Mouse (Mus musculus): ENCODE data around the gene Syt15.
A peak's percentile ranks its signal among the peaks of the same experiment; 100 is the strongest.

The Syt15 gene

GRCm38 (mm10) chr14:34219295-34219694, at the start of gene Syt15:
Gene Syt15 (plus strand): TSS chr14:34219595.
- DNase-seq (ENCODE audit: low spot score), result no peak

GRCm38 (mm10) chr14:34171107-34171506, 48.3 kb upstream of the Syt15 start:
- DNase-seq (ENCODE audit: low spot score), result no peak

- no peak for DNase-seq (ENCODE audit: low spot score)
Observed at GRCm38 (mm10) chr14:34179351-34179750, 40.0 kb upstream of the Syt15 start.

- DNase-seq (ENCODE audit: low spot score), result no peak
Observed at GRCm38 (mm10) chr14:34183101-34183500, 36.3 kb upstream of the Syt15 start.

GRCm38 (mm10) chr14:34188629-34189028, 30.8 kb upstream of the Syt15 start:
- peak; percentile 60 for DNase-seq (ENCODE audit: low spot score)

GRCm38 (mm10) chr14:34190361-34190760, 29.0 kb upstream of the Syt15 start:
- no peak for DNase-seq (ENCODE audit: low spot score)

- DNase-seq (ENCODE audit: low spot score), result no peak
Observed at GRCm38 (mm10) chr14:34193879-34194278, 25.5 kb upstream of the Syt15 start.

- DNase-seq (ENCODE audit: low spot score), result no peak
Observed at GRCm38 (mm10) chr14:34195466-34195865, 23.9 kb upstream of the Syt15 start.

- no peak for DNase-seq (ENCODE audit: low spot score)
Observed at GRCm38 (mm10) chr14:34196706-34197105, 22.7 kb upstream of the Syt15 start.

- peak; percentile 52 for DNase-seq (ENCODE audit: low spot score)
Observed at GRCm38 (mm10) chr14:34200738-34201230, 18.6 kb upstream of the Syt15 start.

GRCm38 (mm10) chr14:34201231-34202035, 18.0 kb upstream of the Syt15 start, which contains the start of gene Gprin2:
Gene Gprin2 (minus strand): TSS chr14:34201653.
- DNase-seq (ENCODE audit: low spot score), result peak; percentile 38

GRCm38 (mm10) chr14:34207996-34208395, 11.4 kb upstream of the Syt15 start:
- no peak for DNase-seq (ENCODE audit: low spot score)

- DNase-seq (ENCODE audit: low spot score), result peak; percentile 60
Observed at GRCm38 (mm10) chr14:34208651-34209050, 10.7 kb upstream of the Syt15 start.

GRCm38 (mm10) chr14:34209080-34209479, 10.3 kb upstream of the Syt15 start:
- DNase-seq (ENCODE audit: low spot score), result no peak

- no peak for DNase-seq (ENCODE audit: low spot score)
Observed at GRCm38 (mm10) chr14:34209942-34210341, 9.5 kb upstream of the Syt15 start.

- DNase-seq (ENCODE audit: low spot score), result no peak
Observed at GRCm38 (mm10) chr14:34215451-34216127, 3.8 kb upstream of the Syt15 start.

- DNase-seq (ENCODE audit: low spot score), result no peak
Observed at GRCm38 (mm10) chr14:34219786-34220198, 397 bp downstream of the Syt15 start.

GRCm38 (mm10) chr14:34220426-34220825, 1.0 kb downstream of the Syt15 start:
- no peak for DNase-seq (ENCODE audit: low spot score)

GRCm38 (mm10) chr14:34221416-34222077, 2.2 kb downstream of the Syt15 start:
- no peak for DNase-seq (ENCODE audit: low spot score)

- no peak for DNase-seq (ENCODE audit: low spot score)
Observed at GRCm38 (mm10) chr14:34223362-34223898, 4.0 kb downstream of the Syt15 start.

GRCm38 (mm10) chr14:34225986-34226385, 6.6 kb downstream of the Syt15 start:
- DNase-seq (ENCODE audit: low spot score), result no peak

GRCm38 (mm10) chr14:34226566-34226965, 7.2 kb downstream of the Syt15 start:
- no peak for DNase-seq (ENCODE audit: low spot score)
